Comparison of ENCODE assay signal across 7 mouse cellular contexts in genomic region chr19:5294972-5295735, GRCm38 (mm10). TPM values are rescaled to one million over a fixed set of nuclear protein-coding genes. Genes with fewer than 3 reads are reported as not detected.
DNase-seq lines count a peak whose midpoint lies in the region; ATAC-seq lines count a peak whose summit lies in the region.

Sf3b2 (minus strand) TSS chr19:5295455.

- peak within 1 kb of the TSS; percentile 52; the same call in 1 of the 2 replicates for H3K27ac ChIP-seq in embryonic facial prominence, embryonic 11.5 days (replicated peaks; ENCODE audit: low read depth, low read length)
- peak within 1 kb of the TSS; percentile 95 for H3K27ac ChIP-seq in limb, embryonic 10.5 days
- H3K27ac ChIP-seq in midbrain, embryonic 13.5 days = peak within 1 kb of the TSS; percentile 86

- peak within 1 kb of the TSS; percentile 65 for H3K4me2 ChIP-seq in embryonic facial prominence, embryonic 11.5 days (ENCODE audit: low read depth, low read length)
- peak within 1 kb of the TSS; percentile 95 for H3K4me2 ChIP-seq in midbrain, embryonic 13.5 days (replicated peaks)

- peak; percentile 95 for ATAC-seq in embryonic facial prominence, embryonic 11.5 days (replicated peaks; ENCODE audit: insufficient number of reproducible peaks, low FRiP score, low TSS enrichment, low read depth)
- peak; percentile 95 for ATAC-seq in granulocyte monocyte progenitor cell, adult 5-6 weeks (replicated peaks; ENCODE audit: poor library complexity, severe bottlenecking)
- ATAC-seq in midbrain, embryonic 13.5 days = peak; percentile 94

- WGBS in embryonic facial prominence, embryonic 11.5 days = under 1% methylated on average over 46 of the region's 46 CpGs
- WGBS in limb, embryonic 10.5 days = under 1% methylated on average over 46 of the region's 46 CpGs
- under 1% methylated on average over 46 of the region's 46 CpGs for WGBS in midbrain, embryonic 13.5 days

- peak within 1 kb of the TSS; percentile 76 for H3K9ac ChIP-seq in embryonic facial prominence, embryonic 11.5 days (replicated peaks; ENCODE audit: low read length)
- H3K9ac ChIP-seq in midbrain, embryonic 13.5 days (replicated peaks) = peak within 1 kb of the TSS; percentile 88

- no peaks in the 10 kb centered on the region for H3K4me1 ChIP-seq in embryonic facial prominence, embryonic 11.5 days (ENCODE audit: control insufficient read depth, insufficient read depth, low read length)
- peaks cover 35% of the 10 kb centered on the region for H3K4me1 ChIP-seq in limb, embryonic 10.5 days
- H3K4me1 ChIP-seq in midbrain, embryonic 13.5 days (replicated peaks) = peaks cover 53% of the 10 kb centered on the region

- H3K27me3 ChIP-seq in embryonic facial prominence, embryonic 11.5 days (ENCODE audit: control insufficient read depth, insufficient read depth, low read length) = no peaks in the 10 kb centered on the region
- peaks cover 12% of the 10 kb centered on the region; the same call in 1 of the 2 replicates for H3K27me3 ChIP-seq in limb, embryonic 10.5 days (ENCODE audit: low read depth, poor library complexity, severe bottlenecking)
- H3K27me3 ChIP-seq in midbrain, embryonic 13.5 days = no peaks in the 10 kb centered on the region

- peak within 1 kb of the TSS; percentile 63 for H3K4me3 ChIP-seq in embryonic facial prominence, embryonic 11.5 days (ENCODE audit: low read depth, low read length)
- peak within 1 kb of the TSS; percentile 92 for H3K4me3 ChIP-seq in limb, embryonic 10.5 days
- H3K4me3 ChIP-seq in midbrain, embryonic 13.5 days (replicated peaks) = peak within 1 kb of the TSS; percentile 94

- peak; percentile 99 for DNase-seq in adrenal gland, postnatal 14 days
- DNase-seq in embryonic facial prominence, embryonic 11.5 days (ENCODE audit: low spot score) = peak; percentile 100
- peak; percentile 99 for DNase-seq in kidney, adult 11 months
- DNase-seq in limb, embryonic 10.5 days (ENCODE audit: low spot score) = peak; percentile 96
- DNase-seq in spleen, adult 12 weeks (ENCODE audit: low spot score) = peak; percentile 92

- H3K36me3 ChIP-seq in embryonic facial prominence, embryonic 11.5 days (replicated peaks; ENCODE audit: control insufficient read depth, insufficient read depth, low read depth, low read length) = peaks cover 7% of the 10 kb centered on the region
- H3K36me3 ChIP-seq in limb, embryonic 10.5 days = peaks cover 40% of the 10 kb centered on the region
- H3K36me3 ChIP-seq in midbrain, embryonic 13.5 days = peaks cover 28% of the 10 kb centered on the region

- no peaks in the 10 kb centered on the region for H3K9me3 ChIP-seq in embryonic facial prominence, embryonic 11.5 days (replicated peaks; ENCODE audit: control insufficient read depth, low read length)
- H3K9me3 ChIP-seq in limb, embryonic 10.5 days (replicated peaks) = no peaks in the 10 kb centered on the region
- H3K9me3 ChIP-seq in midbrain, embryonic 13.5 days = no peaks in the 10 kb centered on the region

RNA-seq across cellular contexts. Expression of gene Sf3b2, which starts in this region (rescaled TPM):
- 167 and 170 TPM in 2 replicates for total RNA-seq in adrenal gland, postnatal 14 days (2021)
- 375 and 387 TPM in 2 replicates for polyA plus RNA-seq in embryonic facial prominence, embryonic 11.5 days (2014; fragmentation: Nextera tagmentation; extraction: Ambion mirVana)
- total RNA-seq in granulocyte monocyte progenitor cell, adult 5-6 weeks (2014; fragmentation: Nextera tagmentation) = 177 and 181 TPM in 2 replicates
- 224 and 247 TPM in 2 replicates for total RNA-seq in granulocyte monocyte progenitor cell, adult 5-6 weeks (2017)
- polyA plus RNA-seq in limb, embryonic 10.5 days (2016; fragmentation: Nextera tagmentation; extraction: Ambion mirVana) = 419 and 440 TPM in 2 replicates
- polyA plus RNA-seq in midbrain, embryonic 13.5 days (2015; fragmentation: Nextera tagmentation; extraction: Ambion mirVana) = 399 and 419 TPM in 2 replicates

Comparison
In these comparisons a context has a peak if more than half of its experiments do, and no peak if none do; other contexts are left out.
1. Peak in every context shown above with its lines: DNase-seq, ATAC-seq, H3K4me3 ChIP-seq and H3K27ac ChIP-seq.